Mouse (Mus musculus) liver, postnatal 0 days (tissue): ENCODE measurements at regions not wholly inside any gene's neighbourhood (a gene's known extent, or its start where the extent isn't known, plus 50 kb on each side); places are given as distances from the start of the nearest gene placed in this dataset.

Source experiments
- ATAC-seq: fragments of 200-750 bp; cut with Nextera tagmentation; 2 replicates; pipeline ENCODE4 v1.8.0; 2017; ENCODE audit warnings: mild to moderate bottlenecking, moderate library complexity
- DNase-seq: peaks from one replicate; pipeline ENCODE4 v3.0.0-alpha.2; 2016
- H3K27ac ChIP-seq: fragments of 300-500 bp; sonication (generic); 2 replicates; pipeline ENCODE4 v1.5.1; 2014; ENCODE audit warnings: antibody characterized with exemption, moderate library complexity, mild to moderate bottlenecking, low read depth
- H3K27me3 ChIP-seq: fragments of 300-500 bp; sonication (generic); 2 replicates; pipeline ENCODE4 v1.6.1; 2014; ENCODE audit warnings: low read length, control low read depth, mixed read lengths; ENCODE audit not compliant: insufficient read depth
- H3K36me3 ChIP-seq: fragments of 300-500 bp; sonication (generic); replicated peaks from 2 replicates; pipeline ENCODE4 v1.6.1; 2014; ENCODE audit warnings: mild to moderate bottlenecking, control low read depth, low read length, moderate library complexity, mixed read lengths; ENCODE audit not compliant: insufficient read depth
- H3K4me1 ChIP-seq: fragments of 300-500 bp; sonication (generic); 2 replicates; pipeline ENCODE4 v1.6.1; 2014; ENCODE audit warnings: antibody characterized with exemption, mild to moderate bottlenecking, control low read depth; ENCODE audit not compliant: insufficient read depth
- H3K4me2 ChIP-seq: fragments of 300-500 bp; sonication (generic); 2 replicates; pipeline ENCODE4 v1.6.1; 2014; ENCODE audit warnings: low read depth, mild to moderate bottlenecking, low read length, moderate library complexity, mixed read lengths
- H3K4me3 ChIP-seq: fragments of 300-500 bp; sonication (generic); 2 replicates; pipeline ENCODE4 v1.5.1; 2014; ENCODE audit warnings: low read depth, low read length
- H3K9ac ChIP-seq: fragments of 300-500 bp; sonication (generic); replicated peaks from 2 replicates; pipeline ENCODE4 v1.6.1; 2014; ENCODE audit warnings: mild to moderate bottlenecking, moderate library complexity
- H3K9me3 ChIP-seq: fragments of 300-500 bp; sonication (generic); 2 replicates; pipeline ENCODE4 v1.6.1; 2016; ENCODE audit warnings: mild to moderate bottlenecking, control low read depth, low read length, mixed read lengths
- CTCF ChIP-seq: sonication (generic); IDR thresholded peaks from 2 replicates; pipeline ENCODE4 v1.5.1; 2016; ENCODE audit warnings: antibody characterized with exemption, low read depth
- EP300 ChIP-seq: IDR thresholded peaks from 2 replicates; pipeline ENCODE4 v1.6.1; 2016; ENCODE audit warnings: antibody characterized with exemption, low read depth, mild to moderate bottlenecking
- WGBS: fragments of 180-500 bp; shearing (Covaris S2); extraction: QIAGEN DNeasy Blood & Tissue Kit; methylation state at CpG from one replicate; pipeline ENCODE4 v1.1.7; 2014; ENCODE audit not compliant: insufficient replicate concordance; 5-methylcytosine and 5-hydroxymethylcytosine counted together

GRCm38 (mm10) chr12:39952854-39953253, 85.0 kb downstream of the Arl4a start:
- whole genome bisulfite sequencing: 42% methylated on average over 4 of the region's 4 CpGs
- no peaks in the 10 kb centered on the region for H3K27me3 ChIP-seq
- H3K4me2 ChIP-seq: no peak overlapping the region

DNA sequence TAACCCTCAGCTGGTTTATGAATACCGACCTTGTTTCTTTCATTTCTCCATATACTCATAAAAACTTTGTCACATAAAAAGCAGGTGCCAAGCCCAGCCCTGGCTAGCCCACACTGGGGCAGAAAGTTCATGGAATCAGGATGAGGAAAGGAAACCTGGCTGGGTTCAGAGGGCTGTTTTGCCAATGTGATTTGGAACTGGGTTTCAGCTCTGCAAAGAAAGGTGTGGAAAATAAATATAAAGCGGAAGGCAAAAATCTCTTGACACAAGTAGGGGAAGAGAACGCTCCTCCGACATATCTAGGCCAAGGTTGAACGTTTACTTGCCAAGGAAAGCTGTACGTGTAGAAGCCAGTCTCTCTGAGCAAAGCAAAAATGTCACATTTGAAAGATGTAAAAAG, 85.9 kb downstream of the Arl4a start:
- Histone ChIP-seq H3K4me2 (no peak overlapping the region), H3K9me3 (no peaks in the 10 kb centered on the region), H3K27me3 (no peaks in the 10 kb centered on the region), H3K4me3 (no peak overlapping the region), H3K4me1 (peaks cover 4% of the 10 kb centered on the region), H3K36me3 (no peaks in the 10 kb centered on the region), H3K9ac (no peak overlapping the region), H3K27ac (no peak overlapping the region)
- 86% methylated on average over 6 of the region's 6 CpGs for WGBS
- ATAC-seq: no peak
- TF ChIP-seq EP300 (no peak), CTCF (no peak)
- no peak for DNase-seq

More at GRCm38 (mm10) chr12:39952854-39953253, 85.0 kb downstream of the Arl4a start:
- Histone ChIP-seq H3K9me3 (no peaks in the 10 kb centered on the region), H3K9ac (no peak overlapping the region), H3K36me3 (no peaks in the 10 kb centered on the region), H3K4me1 (peaks cover 4% of the 10 kb centered on the region), H3K4me3 (no peak overlapping the region), H3K27ac (peak overlapping the region; percentile 19; the same call in 1 of the 2 replicates)
- ATAC-seq (peak; percentile 22; the same call in 1 of the 2 replicates), DNase-seq (no peak)
- TF ChIP-seq EP300 (peak; percentile 74), CTCF (no peak)

GRCm38 (mm10) chr12:39950270-39950801, 87.5 kb downstream of the Arl4a start:
- H3K4me2 ChIP-seq: no peak overlapping the region
- peak overlapping the region; percentile 39; the same call in 1 of the 2 replicates for H3K27ac ChIP-seq
- peak; percentile 76 for DNase-seq
- H3K27me3 ChIP-seq: no peaks in the 10 kb centered on the region
- peaks cover 4% of the 10 kb centered on the region for H3K4me1 ChIP-seq
- H3K9ac ChIP-seq: no peak overlapping the region
- peak; percentile 99 for ATAC-seq
- H3K4me3 ChIP-seq: no peak overlapping the region
- H3K36me3 ChIP-seq: no peaks in the 10 kb centered on the region
- no peak for TF ChIP-seq CTCF
- no peak for TF ChIP-seq EP300
- H3K9me3 ChIP-seq: no peaks in the 10 kb centered on the region
- 65% methylated on average over 7 of the region's 7 CpGs for WGBS

- no peak for DNase-seq
- 70% methylated on average over 5 of the region's 5 CpGs for WGBS
Measured at GRCm38 (mm10) chr12:39942910-39943309, 94.9 kb downstream of the Arl4a start.

DNA sequence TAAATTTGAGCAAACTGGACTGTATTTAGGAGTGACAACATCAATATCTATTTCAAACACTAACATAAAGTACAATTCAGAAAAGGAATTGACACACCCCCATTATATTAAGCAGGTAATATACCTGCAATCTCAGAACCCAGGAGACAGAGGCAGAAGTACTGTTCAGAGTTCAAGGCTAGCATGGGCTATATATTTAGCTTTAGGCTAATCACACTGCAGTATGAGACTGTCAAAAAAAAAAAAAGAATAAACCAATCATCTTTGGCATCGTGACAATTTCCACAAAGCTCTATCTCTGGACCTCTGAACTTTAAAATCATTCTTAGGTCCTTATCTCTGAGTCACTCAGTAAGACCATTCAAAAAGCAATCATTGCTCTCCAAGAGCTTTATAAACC, 96.7 kb downstream of the Arl4a start:
- DNase-seq (no peak), ATAC-seq (no peak)
- 73% methylated on average over 1 of the region's 1 CpGs for WGBS
- Histone ChIP-seq H3K36me3 (no peaks in the 10 kb centered on the region), H3K4me3 (no peak overlapping the region), H3K4me2 (no peak overlapping the region), H3K4me1 (no peaks in the 10 kb centered on the region), H3K27me3 (no peaks in the 10 kb centered on the region), H3K9me3 (no peaks in the 10 kb centered on the region), H3K9ac (no peak overlapping the region), H3K27ac (no peak overlapping the region)
- TF ChIP-seq EP300: no peak
- TF ChIP-seq CTCF: no peak

More at GRCm38 (mm10) chr12:39942910-39943309, 94.9 kb downstream of the Arl4a start:
- H3K4me1 ChIP-seq: no peaks in the 10 kb centered on the region
- H3K27ac ChIP-seq: no peak overlapping the region
- H3K9me3 ChIP-seq: no peaks in the 10 kb centered on the region
- no peak overlapping the region for H3K4me3 ChIP-seq
- H3K4me2 ChIP-seq: no peak overlapping the region
- H3K36me3 ChIP-seq: no peaks in the 10 kb centered on the region
- no peak for ATAC-seq
- H3K9ac ChIP-seq: no peak overlapping the region
- H3K27me3 ChIP-seq: no peaks in the 10 kb centered on the region
- TF ChIP-seq EP300: no peak
- TF ChIP-seq CTCF: no peak

DNA sequence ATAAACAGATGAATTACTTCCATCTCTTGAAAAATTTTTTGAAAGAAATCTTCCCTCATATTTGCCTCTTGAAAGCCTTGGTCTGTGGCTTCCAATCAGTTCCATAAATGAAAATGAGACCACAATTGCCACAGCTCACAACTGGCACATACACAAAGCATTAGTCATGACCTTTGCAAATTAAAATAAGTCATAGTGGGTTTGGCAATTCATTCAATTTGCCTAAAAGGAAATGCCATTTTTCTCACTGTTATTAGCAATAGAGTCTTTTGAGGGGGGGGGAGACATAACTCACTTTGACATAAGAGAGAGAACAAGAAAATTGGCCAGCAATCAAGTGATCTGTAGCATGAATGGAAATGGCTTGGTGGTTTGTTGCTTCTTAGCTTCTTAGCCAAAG, 98.8 kb downstream of the Arl4a start:
- DNase-seq (no peak), ATAC-seq (no peak)

More for the DNA sequence above, 98.8 kb downstream of the Arl4a start:
- no peaks in the 10 kb centered on the region for H3K4me1 ChIP-seq
- no peak overlapping the region for H3K4me2 ChIP-seq
- H3K4me3 ChIP-seq: no peak overlapping the region
- H3K36me3 ChIP-seq: no peaks in the 10 kb centered on the region
- TF ChIP-seq EP300: no peak
- TF ChIP-seq CTCF: no peak
- no peak overlapping the region for H3K9ac ChIP-seq
- H3K9me3 ChIP-seq: no peaks in the 10 kb centered on the region
- no peak overlapping the region for H3K27ac ChIP-seq
- no peaks in the 10 kb centered on the region for H3K27me3 ChIP-seq
